Mouse (Mus musculus) spleen, postnatal 14 days (tissue): ENCODE data around the gene Olfr187.
"Not testable (repeated sequence)": the region's sequence is repeated elsewhere in the genome, so short reads cannot be mapped to it uniquely, and the experiment has no call there.

Experiments used
- DNase-seq, 2 experiments: peaks; one replicate each; pipeline ENCODE4 v3.0.0; 2021 to 2022; ENCODE audit warnings: low spot score in 2 of 2

The Olfr187 gene

DNA sequence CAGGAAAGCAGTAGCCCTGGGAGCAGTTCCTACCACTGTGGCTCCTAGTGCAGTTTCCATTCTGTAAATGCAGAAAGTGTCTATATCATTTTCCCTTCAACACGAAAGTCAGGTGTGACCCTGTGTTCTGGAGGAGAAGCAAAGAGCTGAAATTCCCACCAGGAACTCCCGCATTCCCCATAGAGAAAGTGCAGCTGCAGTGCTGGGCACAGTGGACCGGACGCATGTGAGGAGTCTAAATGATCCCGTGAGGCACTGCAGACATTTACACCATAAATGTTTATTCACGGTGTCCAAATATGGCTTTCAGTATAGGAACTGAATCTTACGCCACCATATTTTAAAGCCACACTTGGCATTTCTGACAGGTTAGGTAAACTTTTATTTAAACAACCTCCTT lies at the start of gene Olfr187:
TSS of gene Olfr187 (minus strand) at position 58 of the 400 bp plus-strand sequence.
- DNase-seq: no peak

DNA sequence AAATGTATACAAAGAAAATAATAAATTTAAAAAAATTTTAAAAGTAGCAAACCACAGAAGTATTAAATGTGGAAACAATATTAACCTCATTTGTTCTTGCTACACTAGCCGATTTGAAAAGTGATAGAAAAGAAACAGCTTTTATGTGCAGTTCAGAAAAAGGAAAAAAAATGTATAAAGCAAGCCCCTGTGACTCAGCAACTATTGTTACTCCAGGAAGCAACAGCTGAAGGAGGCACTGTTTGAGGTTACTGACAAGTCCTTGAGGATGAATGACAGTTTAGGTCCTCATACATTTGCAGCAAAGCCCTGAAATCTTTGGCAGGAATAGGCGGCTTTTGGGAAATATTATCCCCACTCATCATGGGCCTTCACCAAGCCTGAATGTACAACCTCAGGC lies 41.5 kb upstream of the Olfr187 start:
- not testable (repeated sequence) for DNase-seq

DNA sequence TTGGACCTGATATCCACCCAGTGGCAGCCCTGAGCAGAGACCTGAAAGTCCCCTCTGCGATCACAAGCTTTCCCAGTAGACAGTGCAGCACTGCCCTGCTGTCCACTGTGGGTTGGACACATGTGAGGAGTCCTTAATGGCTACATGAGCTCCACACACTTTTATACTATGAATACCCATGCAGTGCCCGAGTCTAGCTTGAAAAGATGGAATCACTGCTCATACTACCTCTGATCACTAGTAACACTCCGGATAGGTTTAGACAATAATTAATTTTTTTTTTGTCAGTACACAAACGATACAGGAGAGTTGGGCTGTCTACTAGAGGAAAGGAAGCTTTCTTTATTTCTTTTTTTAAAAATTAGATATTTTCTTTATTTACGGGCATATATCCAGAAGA lies 38.3 kb upstream of the Olfr187 start, which contains the start of gene Olfr190:
TSS of gene Olfr190 (minus strand) at position 101 of the 400 bp plus-strand sequence.
- no peak for DNase-seq

DNA sequence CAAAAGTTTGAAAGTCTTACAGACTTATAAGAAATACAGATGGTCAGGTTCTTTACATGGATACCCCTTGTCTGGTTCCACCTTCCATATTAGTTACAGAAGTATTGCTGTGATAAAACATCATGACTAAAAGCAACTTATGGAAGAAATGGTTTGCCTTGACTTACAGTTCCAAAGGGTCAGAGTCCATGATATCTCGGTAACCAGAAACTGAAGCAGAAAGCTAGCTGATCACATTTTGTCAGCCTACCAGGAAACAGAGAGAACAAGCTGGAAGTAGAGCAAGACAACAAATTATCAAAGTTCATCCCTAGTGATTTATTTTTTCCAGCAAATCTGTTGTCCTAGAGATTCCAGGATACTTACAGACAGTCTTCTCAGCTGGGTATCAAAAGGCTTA lies 34.0 kb upstream of the Olfr187 start:
- DNase-seq: no peak

DNA sequence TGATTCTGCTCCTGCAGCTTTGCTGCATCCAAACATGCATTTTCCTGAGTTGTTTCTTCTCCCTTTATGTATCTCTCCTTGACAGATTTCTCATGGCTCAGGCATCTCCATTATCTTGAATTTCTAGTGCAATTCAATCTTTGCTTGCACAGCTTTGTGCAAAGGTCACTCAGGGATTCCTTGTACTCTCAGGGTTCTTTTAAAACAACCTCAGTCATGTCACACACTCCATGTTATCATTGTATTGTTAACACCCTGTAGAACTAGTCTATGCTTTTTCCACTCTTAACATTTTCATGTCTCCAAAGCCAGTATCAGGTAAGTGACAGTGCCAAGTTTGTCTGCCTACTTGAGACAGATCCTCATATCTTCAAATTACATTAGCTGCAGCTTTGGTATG lies 32.2 kb upstream of the Olfr187 start:
- DNase-seq: no peak

DNA sequence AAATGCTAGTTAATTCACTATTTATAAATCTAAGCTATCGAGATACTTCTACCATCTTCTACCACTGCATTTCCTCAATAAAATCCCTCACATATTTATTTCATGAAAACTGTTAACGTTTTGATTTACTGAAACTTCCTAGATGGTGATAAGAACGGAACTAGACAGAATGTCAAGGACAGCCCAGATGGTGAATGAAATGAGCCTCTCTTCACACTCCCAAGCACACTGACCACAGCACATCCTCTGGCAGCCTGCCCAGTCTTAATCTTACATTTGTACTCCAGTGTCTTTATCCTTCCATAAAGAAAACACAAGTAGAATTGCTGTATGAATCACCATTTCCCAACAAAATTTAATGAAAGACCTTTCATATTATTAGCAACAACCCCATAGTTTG lies 22.8 kb upstream of the Olfr187 start:
- DNase-seq: not testable (repeated sequence)

DNA sequence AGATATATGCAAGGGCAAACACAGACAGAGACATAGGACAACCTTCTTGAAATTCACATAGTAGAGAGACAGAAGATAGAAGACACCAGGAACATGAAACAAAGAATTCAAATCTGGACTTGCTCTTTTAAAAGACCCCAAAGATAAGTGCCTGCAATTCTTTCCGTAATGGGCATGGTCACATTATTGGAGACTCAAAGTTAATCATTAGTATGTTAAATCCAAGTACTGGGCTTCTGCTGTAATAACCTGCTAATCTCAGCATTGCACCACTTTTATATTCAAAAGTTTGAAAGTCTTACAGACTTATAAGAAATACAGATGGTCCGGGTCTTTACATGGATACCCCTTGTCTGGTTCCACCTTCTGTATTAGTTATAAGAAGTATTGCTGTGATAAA lies 9.7 kb upstream of the Olfr187 start:
- DNase-seq: not testable (repeated sequence)

DNA sequence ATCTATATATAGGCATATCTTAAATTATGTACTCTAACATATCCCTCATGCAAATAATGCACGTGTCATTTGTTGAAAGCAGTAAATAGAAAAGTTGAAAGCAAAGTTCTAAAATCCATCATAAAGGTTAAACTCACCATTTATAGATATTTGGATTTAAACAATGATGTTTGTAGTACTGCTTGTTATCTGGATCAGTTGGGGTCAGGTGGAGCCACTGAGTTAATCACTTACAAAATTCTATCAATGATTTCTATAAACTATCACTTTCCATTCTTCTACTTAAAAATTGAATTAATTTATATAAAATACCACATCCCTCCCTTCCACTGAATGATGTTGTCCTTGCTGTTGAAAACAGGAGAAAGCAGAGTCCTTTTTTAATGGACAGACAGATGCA lies 9.3 kb upstream of the Olfr187 start:
- no peak for DNase-seq

DNA sequence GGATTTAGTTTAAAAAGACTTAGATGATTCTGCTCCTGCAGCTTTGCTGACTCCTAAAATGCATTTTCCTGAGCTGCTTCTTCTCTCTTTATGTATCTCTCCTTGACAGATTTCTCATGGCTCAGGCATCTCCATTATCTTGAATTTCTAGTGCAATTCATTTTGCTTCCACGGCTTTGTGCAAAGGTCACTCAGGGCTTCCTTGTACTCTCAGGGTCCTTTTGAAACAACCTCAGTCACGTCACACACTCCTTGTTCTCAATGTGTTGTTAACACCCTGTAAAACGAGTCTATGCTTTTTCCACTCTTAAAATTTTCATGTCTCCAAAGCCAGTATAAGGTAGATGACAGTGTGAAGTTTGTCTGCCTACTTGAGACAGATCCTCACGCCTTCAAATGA lies 8.0 kb upstream of the Olfr187 start:
- DNase-seq: no peak

DNA sequence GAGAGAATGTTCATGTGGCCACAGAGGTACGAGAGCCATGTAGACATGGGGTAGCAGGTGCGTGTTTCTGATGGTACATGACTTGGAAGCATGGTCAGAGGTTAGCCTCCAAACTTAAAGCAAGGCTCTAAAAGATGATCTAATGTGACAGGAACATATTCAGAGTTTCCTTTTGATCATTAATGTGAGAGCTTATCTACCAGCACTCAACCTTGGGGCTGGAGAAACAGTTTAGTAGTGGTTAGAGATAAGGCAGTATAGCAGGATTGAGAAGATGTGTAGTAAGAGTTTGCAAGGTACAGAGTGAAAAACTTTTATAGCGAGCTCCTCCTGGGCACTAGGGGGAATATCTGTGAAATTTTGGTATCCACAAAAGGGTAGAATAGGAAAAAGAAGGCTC lies 6.3 kb upstream of the Olfr187 start:
- DNase-seq: no peak

DNA sequence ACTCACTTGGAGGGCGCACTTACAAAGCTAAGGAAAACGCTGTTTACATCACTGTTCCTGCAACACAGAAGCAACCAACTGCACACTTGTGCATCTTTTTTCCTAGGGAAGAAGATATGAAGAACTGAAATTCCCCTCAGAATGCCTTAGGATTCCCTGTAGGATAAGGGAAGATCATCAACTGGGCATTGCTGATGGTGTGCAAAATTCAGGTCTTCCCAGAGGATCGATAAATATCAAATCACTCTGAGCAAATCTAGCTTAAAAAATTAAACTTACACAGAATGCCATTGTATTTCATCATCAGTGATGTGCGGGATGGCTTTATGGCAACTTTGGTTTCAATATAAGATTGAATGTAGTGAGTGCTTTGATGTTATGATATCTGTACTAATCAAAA lies 9.4 kb downstream of the Olfr187 start, which contains the start of gene Olfr186:
TSS of gene Olfr186 (minus strand) at position 101 of the 400 bp plus-strand sequence.
- DNase-seq: no peak

DNA sequence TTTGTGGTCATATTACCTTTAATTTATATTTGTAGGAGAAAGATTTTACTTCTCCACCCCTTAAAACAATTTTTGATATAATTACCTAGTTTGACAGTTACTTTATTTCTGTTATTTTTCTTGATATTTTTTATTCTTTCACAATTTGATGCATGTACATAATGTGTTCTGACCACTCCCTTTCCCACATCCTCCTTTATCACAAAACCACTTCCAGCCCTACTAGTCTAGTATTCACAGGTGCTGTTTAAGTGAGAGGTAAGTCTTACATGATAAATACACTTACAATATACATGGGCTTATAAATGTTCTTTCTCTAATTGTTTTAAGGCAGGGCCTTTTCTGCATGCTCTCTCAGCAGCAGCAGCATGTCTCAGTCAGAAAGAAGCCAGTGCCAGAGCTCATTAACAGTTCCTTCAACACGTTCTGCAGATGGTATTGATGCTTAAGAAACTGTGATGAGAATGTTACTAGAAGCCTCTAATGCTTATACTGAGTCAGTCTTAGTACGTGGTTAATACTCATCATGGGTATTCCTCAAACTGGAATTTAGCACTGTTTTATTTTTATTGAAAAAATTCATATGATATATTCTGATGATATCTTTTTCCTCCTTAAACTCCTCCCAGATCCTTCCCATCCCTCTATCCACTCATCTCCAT lies 26.1 kb downstream of the Olfr187 start:
- no peak for DNase-seq

DNA sequence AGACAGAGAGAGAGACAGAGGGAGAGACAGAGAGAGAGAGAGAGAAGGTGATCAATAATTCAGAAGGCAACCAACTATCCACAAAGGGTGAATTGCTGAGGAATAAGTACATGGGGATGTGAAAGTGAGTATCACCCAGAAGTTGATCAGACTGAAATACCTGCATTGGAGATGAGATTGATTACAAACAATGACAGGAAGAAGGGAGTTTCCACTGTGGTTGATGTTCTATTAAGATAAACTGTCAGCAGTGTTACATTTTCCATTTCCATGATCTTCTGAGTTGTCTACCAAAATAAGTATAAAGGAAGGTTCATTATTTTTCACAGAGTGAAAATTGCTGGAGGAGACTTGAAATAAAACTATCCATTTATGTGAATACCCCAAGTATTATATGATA lies 32.4 kb downstream of the Olfr187 start:
- no peak for DNase-seq

DNA sequence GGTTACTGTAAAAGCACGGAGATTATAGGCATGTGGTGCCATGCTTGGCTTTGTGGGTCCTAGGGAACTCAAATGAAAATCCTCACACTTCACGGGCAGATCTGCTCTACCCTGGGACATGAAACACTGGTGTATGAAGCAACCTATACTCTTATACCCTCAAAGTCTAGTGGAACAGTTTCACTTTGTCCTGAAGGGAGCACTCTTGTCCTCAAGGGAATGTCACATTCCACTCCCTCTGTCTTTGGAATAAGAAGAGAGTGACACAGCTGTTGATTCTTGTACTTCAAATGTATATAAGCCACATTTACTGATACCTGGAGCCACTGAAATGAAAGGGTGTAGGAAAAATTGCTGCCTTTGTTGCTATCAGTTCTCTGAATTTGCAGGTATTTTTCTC lies 44.5 kb downstream of the Olfr187 start, which contains the start of gene Olfr183:
TSS of gene Olfr183 (plus strand) at position 301 of the 400 bp plus-strand sequence.
- no peak for DNase-seq
